Mouse (Mus musculus) adrenal gland, adult 18-20 months (tissue): Measurements from ENCODE around the gene Itk. TPM values are rescaled to one million over a fixed set of nuclear protein-coding genes. Genes with fewer than 3 reads are reported as not detected.

Experiments used
- DNase-seq, 2 experiments: peaks; one replicate each; pipeline ENCODE4 v3.0.0; 2021 to 2022; ENCODE audit warnings: low spot score in 2 of 2
- total RNA-seq, 2 experiments: library from RNA; stranded (reverse); gene quantifications; 1 replicate in 1 of 2; 2 replicates in 1 of 2; pipeline ENCODE4 v1.2.3; 2021

Gene Itk
- total RNA-seq, 2 experiments from 2014 or later = 0.23 to 0.58 TPM

GRCm38 (mm10) chr11:46283800-46284199 lies 105.5 kb downstream of the Itk start:
- DNase-seq = no peak

GRCm38 (mm10) chr11:46282612-46283011 lies 106.7 kb downstream of the Itk start:
- DNase-seq = no peak

- no peak for DNase-seq
Measured at GRCm38 (mm10) chr11:46278709-46279108, 110.6 kb downstream of the Itk start.

GRCm38 (mm10) chr11:46278140-46278539 lies 111.2 kb downstream of the Itk start:
- no peak for DNase-seq

- peak; percentile 42 to 48 for DNase-seq
Measured at GRCm38 (mm10) chr11:46276778-46277177, 112.5 kb downstream of the Itk start.

- no peak for DNase-seq
Measured at GRCm38 (mm10) chr11:46276168-46276567, 113.1 kb downstream of the Itk start.

GRCm38 (mm10) chr11:46275302-46275701 lies 114.0 kb downstream of the Itk start:
- peak; percentile 67 to 69 for DNase-seq

Other genes with a start within 250 kb of the Itk start
- not detected for gene Nipal4, start 223.0 kb downstream of the Itk start, total RNA-seq
- gene Fndc9, start 154.0 kb downstream of the Itk start, total RNA-seq = not detected
- gene Cyfip2, start 76.7 kb downstream of the Itk start, total RNA-seq = 10 to 100 TPM; 55.9 to 77.0 TPM
- not detected for gene Fam71b, start 7.0 kb upstream of the Itk start, total RNA-seq
- gene Med7, start 47.4 kb upstream of the Itk start, total RNA-seq = 10 to 100 TPM; 44.6 to 53.3 TPM
- gene Havcr2, start 65.4 kb upstream of the Itk start, total RNA-seq = 1 to 10 TPM; 3.0 to 3.4 TPM
- not detected for gene Gm12169, start 134.7 kb upstream of the Itk start, total RNA-seq
- not detected for gene BC053393, start 182.0 kb upstream of the Itk start, total RNA-seq
- not detected for gene Dppa1, start 239.7 kb upstream of the Itk start, total RNA-seq